Mouse (Mus musculus) limb, embryonic 15.5 days (tissue): ENCODE results near the gene Olfr1537. TPM values are rescaled to one million over a fixed set of nuclear protein-coding genes. Genes with fewer than 3 reads are reported as not detected.

Experiments
- ATAC-seq: fragments of 200-750 bp; cut with Nextera tagmentation; 2 replicates; pipeline ENCODE4 v1.8.0; 2017; ENCODE audit warnings: low read depth, moderate TSS enrichment; ENCODE audit not compliant: insufficient number of reproducible peaks, low FRiP score, low TSS enrichment
- H3K27ac ChIP-seq: fragments of 300-500 bp; sonication (generic); 2 replicates; pipeline ENCODE4 v1.5.1; 2015; ENCODE audit warnings: moderate library complexity, mild to moderate bottlenecking, inconsistent platforms
- H3K27me3 ChIP-seq: fragments of 300-500 bp; sonication (generic); 2 replicates; pipeline ENCODE4 v1.6.1; 2015; ENCODE audit warnings: inconsistent platforms
- H3K36me3 ChIP-seq: fragments of 300-500 bp; sonication (generic); 2 replicates; pipeline ENCODE4 v1.6.1; 2015; ENCODE audit warnings: inconsistent platforms
- H3K4me1 ChIP-seq: fragments of 300-500 bp; sonication (generic); 2 replicates; pipeline ENCODE4 v1.6.1; 2015; ENCODE audit warnings: inconsistent platforms
- H3K4me2 ChIP-seq: fragments of 300-500 bp; sonication (generic); 2 replicates; pipeline ENCODE4 v1.6.1; 2015; ENCODE audit warnings: mild to moderate bottlenecking, inconsistent platforms
- H3K4me3 ChIP-seq: fragments of 300-500 bp; sonication (generic); 2 replicates; pipeline ENCODE4 v1.5.1; 2015; ENCODE audit warnings: mild to moderate bottlenecking, inconsistent platforms
- H3K9ac ChIP-seq: fragments of 300-500 bp; sonication (generic); 2 replicates; pipeline ENCODE4 v1.6.1; 2015; ENCODE audit warnings: inconsistent platforms
- H3K9me3 ChIP-seq: fragments of 300-500 bp; sonication (generic); 2 replicates; pipeline ENCODE4 v1.6.1; 2016; ENCODE audit warnings: inconsistent platforms
- WGBS: fragments of 180-500 bp; shearing (Covaris S2); methylation state at CpG from one replicate; pipeline ENCODE4 v1.1.7; 2015; 5-methylcytosine and 5-hydroxymethylcytosine counted together
- polyA plus RNA-seq: library from polyadenylated mRNA; unstranded; fragments of >200 nt; fragmentation: Nextera tagmentation; extraction: Ambion mirVana; gene quantifications from 2 replicates; pipeline ENCODE4 v1.2.1, GENCODE M21; 2015

The Olfr1537 gene
- not detected in 2 replicates for polyA plus RNA-seq

GRCm38 (mm10) chr9:39249894-39250293 lies at the start of gene Olfr1537:
Gene Olfr1537 (minus strand): TSS chr9:39249994.
- Histone ChIP-seq H3K4me2 (no peak within 1 kb of the TSS), H3K27ac (no peak within 1 kb of the TSS), H3K36me3 (no peaks in the 10 kb centered on the region), H3K4me1 (no peaks in the 10 kb centered on the region), H3K27me3 (no peaks in the 10 kb centered on the region), H3K9ac (no peak within 1 kb of the TSS), H3K4me3 (no peak within 1 kb of the TSS), H3K9me3 (no peaks in the 10 kb centered on the region)
- WGBS: 87% methylated on average over 1 of the region's 1 CpGs
- ATAC-seq: no peak

DNA sequence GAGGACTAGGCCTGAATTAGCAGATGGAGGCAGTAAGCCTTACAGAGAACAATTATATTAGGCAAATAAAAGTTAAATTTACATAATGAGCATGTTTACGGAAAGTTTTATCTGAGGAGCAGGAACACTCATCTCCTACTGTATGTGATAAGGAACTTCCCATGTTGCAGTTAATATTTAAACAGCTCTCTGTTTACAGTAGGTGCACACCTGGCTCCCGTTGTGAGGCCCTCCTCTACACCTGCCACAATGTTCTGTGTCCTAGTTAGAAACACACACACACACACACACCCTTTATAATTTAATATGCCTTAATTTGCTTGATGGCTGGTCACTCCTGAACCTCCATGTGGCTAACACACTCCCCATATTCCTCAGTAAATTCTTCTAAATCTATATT lies 37.3 kb upstream of the Olfr1537 start:
- no peaks in the 10 kb centered on the region for H3K4me1 ChIP-seq
- 73% methylated on average over 2 of the region's 2 CpGs for WGBS

GRCm38 (mm10) chr9:39276718-39277117 lies 26.9 kb upstream of the Olfr1537 start, which contains the start of gene Olfr945:
Gene Olfr945 (minus strand): TSS chr9:39276818.
- Histone ChIP-seq H3K4me1 (no peaks in the 10 kb centered on the region), H3K9me3 (no peaks in the 10 kb centered on the region), H3K27ac (no peak within 1 kb of the TSS), H3K27me3 (no peaks in the 10 kb centered on the region), H3K4me2 (no peak within 1 kb of the TSS), H3K9ac (no peak within 1 kb of the TSS), H3K36me3 (no peaks in the 10 kb centered on the region), H3K4me3 (no peak within 1 kb of the TSS)
- ATAC-seq: no peak
- 87% methylated on average over 3 of the region's 3 CpGs for WGBS

More for the DNA sequence above, 37.3 kb upstream of the Olfr1537 start:
- Histone ChIP-seq H3K4me3 (no peak overlapping the region), H3K9me3 (no peaks in the 10 kb centered on the region), H3K27me3 (no peaks in the 10 kb centered on the region), H3K4me2 (no peak overlapping the region), H3K27ac (no peak overlapping the region), H3K36me3 (no peaks in the 10 kb centered on the region), H3K9ac (no peak overlapping the region)
- no peak for ATAC-seq

- ATAC-seq: no peak
- H3K27me3 ChIP-seq: no peaks in the 10 kb centered on the region
- H3K4me2 ChIP-seq: no peak within 1 kb of the TSS
These were observed 48.2 kb downstream of the Olfr1537 start, which contains the start of gene Olfr944 for GRCm38 (mm10) chr9:39201620-39202019. Gene Olfr944 (plus strand): TSS chr9:39201920.

More at GRCm38 (mm10) chr9:39201620-39202019, 48.2 kb downstream of the Olfr1537 start, which contains the start of gene Olfr944:
- Histone ChIP-seq H3K4me1 (no peaks in the 10 kb centered on the region), H3K9me3 (no peaks in the 10 kb centered on the region), H3K27ac (no peak within 1 kb of the TSS), H3K9ac (no peak within 1 kb of the TSS), H3K36me3 (no peaks in the 10 kb centered on the region), H3K4me3 (no peak within 1 kb of the TSS)

Other genes with a start within 250 kb of the Olfr1537 start
- gene Olfr146, start 226.6 kb downstream of the Olfr1537 start, polyA plus RNA-seq: not detected in 2 replicates
- not detected in 2 replicates for gene Olfr937, start 185.0 kb downstream of the Olfr1537 start, polyA plus RNA-seq
- not detected in 2 replicates for gene Olfr938, start 171.1 kb downstream of the Olfr1537 start, polyA plus RNA-seq
- gene Olfr27, start 121.9 kb downstream of the Olfr1537 start, polyA plus RNA-seq: not detected in 2 replicates
- not detected in 2 replicates for gene Olfr943, start 83.7 kb downstream of the Olfr1537 start, polyA plus RNA-seq
- not detected in 2 replicates for gene Olfr944, start 48.1 kb downstream of the Olfr1537 start, polyA plus RNA-seq
- gene Olfr945, start 26.8 kb upstream of the Olfr1537 start, polyA plus RNA-seq: not detected in 2 replicates
- not detected in 2 replicates for gene Olfr948, start 76.1 kb upstream of the Olfr1537 start, polyA plus RNA-seq
- not detected in 2 replicates for gene Olfr951, start 137.4 kb upstream of the Olfr1537 start, polyA plus RNA-seq
- gene Olfr952, start 177.2 kb upstream of the Olfr1537 start, polyA plus RNA-seq: not detected in 2 replicates
- gene Olfr954, start 206.7 kb upstream of the Olfr1537 start, polyA plus RNA-seq: not detected in 2 replicates
- not detected in 2 replicates for gene Olfr955, start 221.9 kb upstream of the Olfr1537 start, polyA plus RNA-seq
- gene Olfr44, start 244.0 kb upstream of the Olfr1537 start, polyA plus RNA-seq: not detected in 2 replicates